Mouse (Mus musculus) ES-Bruce4 (cell line): ENCODE results near the gene Zfp786. TPM values are rescaled to one million over a fixed set of nuclear protein-coding genes. Genes with fewer than 3 reads are reported as not detected.

Source experiments
- H3K27ac ChIP-seq: 2 replicates; pipeline ENCODE4 v1.5.1; 2012; ENCODE audit warnings: low read length, inconsistent platforms; ENCODE audit not compliant: insufficient read depth
- H3K27me3 ChIP-seq: 2 replicates; pipeline ENCODE4 v1.6.1; 2012; ENCODE audit warnings: mild to moderate bottlenecking, low read length, inconsistent platforms; ENCODE audit not compliant: control insufficient read depth, poor library complexity, insufficient read depth, severe bottlenecking
- H3K36me3 ChIP-seq: 2 replicates; pipeline ENCODE4 v1.6.1; 2012; ENCODE audit warnings: inconsistent platforms, mild to moderate bottlenecking, low read length, moderate library complexity; ENCODE audit not compliant: control insufficient read depth, poor library complexity, insufficient read depth, severe bottlenecking
- H3K4me1 ChIP-seq: one replicate; pipeline ENCODE4 v1.8.1; 2011; ENCODE audit warnings: low read length; ENCODE audit not compliant: control insufficient read depth, insufficient read depth
- H3K4me3 ChIP-seq: 2 replicates; pipeline ENCODE4 v1.5.1; 2011; ENCODE audit warnings: low read depth, mild to moderate bottlenecking, low read length
- H3K9ac ChIP-seq: 2 replicates; pipeline ENCODE4 v1.6.1; 2012; ENCODE audit warnings: low read depth, mild to moderate bottlenecking, inconsistent platforms; ENCODE audit not compliant: poor library complexity, severe bottlenecking
- H3K9me3 ChIP-seq: replicated peaks from 2 replicates; pipeline ENCODE4 v1.6.1; 2012; ENCODE audit warnings: mild to moderate bottlenecking, low read length, inconsistent platforms; ENCODE audit not compliant: control insufficient read depth, poor library complexity, insufficient read depth, severe bottlenecking
- CTCF ChIP-seq: IDR thresholded peaks from one replicate; pipeline ENCODE4 v1.8.1; 2011; ENCODE audit warnings: low read depth, low read length
- EP300 ChIP-seq: IDR thresholded peaks from 2 replicates; pipeline ENCODE4 v1.6.1; 2011; ENCODE audit warnings: low read depth, low read length; ENCODE audit not compliant: insufficient read depth
- POLR2A ChIP-seq: IDR thresholded peaks from one replicate; pipeline ENCODE4 v1.8.1; 2011; ENCODE audit warnings: low read length; ENCODE audit not compliant: insufficient read depth
- polyA plus RNA-seq: library from polyadenylated mRNA; stranded (reverse); fragments of >200 nt; gene quantifications from 2 replicates; pipeline ENCODE4 v1.2.4, GENCODE M21; 2011; ENCODE audit warnings: low read depth; ENCODE audit not compliant: missing spikeins, insufficient read depth, insufficient read length

Gene Zfp786
- polyA plus RNA-seq, 1 experiment = 0.67 TPM

GRCm38 (mm10) chr6:47832220-47832619, 1.6 kb upstream of the Zfp786 start:
- H3K4me1 ChIP-seq = no peaks in the 10 kb centered on the region
- H3K4me3 ChIP-seq = no peak overlapping the region
- no peaks in the 10 kb centered on the region for H3K27me3 ChIP-seq
- no peak for TF ChIP-seq EP300
- TF ChIP-seq CTCF = no peak
- H3K9ac ChIP-seq = no peak overlapping the region
- H3K36me3 ChIP-seq = no peaks in the 10 kb centered on the region
- no peak overlapping the region for H3K27ac ChIP-seq
- no peaks in the 10 kb centered on the region for H3K9me3 ChIP-seq

GRCm38 (mm10) chr6:47828950-47829349, 1.7 kb downstream of the Zfp786 start:
- H3K4me3 ChIP-seq = no peak overlapping the region
- H3K4me1 ChIP-seq = peaks cover 2% of the 10 kb centered on the region
- H3K36me3 ChIP-seq = no peaks in the 10 kb centered on the region
- no peaks in the 10 kb centered on the region for H3K27me3 ChIP-seq
- H3K9me3 ChIP-seq = no peaks in the 10 kb centered on the region
- no peak for TF ChIP-seq POLR2A
- no peak for TF ChIP-seq EP300
- TF ChIP-seq CTCF = no peak
- H3K27ac ChIP-seq = no peak overlapping the region
- H3K9ac ChIP-seq = no peak overlapping the region

GRCm38 (mm10) chr6:47827462-47827861, 3.2 kb downstream of the Zfp786 start:
- peaks cover 2% of the 10 kb centered on the region for H3K4me1 ChIP-seq
- H3K27me3 ChIP-seq = no peaks in the 10 kb centered on the region
- TF ChIP-seq CTCF (no peak), EP300 (no peak), POLR2A (no peak)

GRCm38 (mm10) chr6:47824241-47824640, 6.4 kb downstream of the Zfp786 start:
- no peaks in the 10 kb centered on the region for H3K36me3 ChIP-seq
- peaks cover 2% of the 10 kb centered on the region for H3K4me1 ChIP-seq
- H3K9me3 ChIP-seq = no peaks in the 10 kb centered on the region
- H3K4me3 ChIP-seq = no peak overlapping the region
- no peaks in the 10 kb centered on the region for H3K27me3 ChIP-seq
- H3K27ac ChIP-seq = peak overlapping the region; percentile 76
- no peak overlapping the region for H3K9ac ChIP-seq
- TF ChIP-seq CTCF (no peak), POLR2A (no peak)

More at GRCm38 (mm10) chr6:47827462-47827861, 3.2 kb downstream of the Zfp786 start:
- Histone ChIP-seq H3K9me3 (no peaks in the 10 kb centered on the region), H3K9ac (no peak overlapping the region), H3K36me3 (no peaks in the 10 kb centered on the region), H3K4me3 (no peak overlapping the region), H3K27ac (no peak overlapping the region)

- Histone ChIP-seq H3K9me3 (no peaks in the 10 kb centered on the region), H3K27me3 (no peaks in the 10 kb centered on the region), H3K4me1 (peaks cover 2% of the 10 kb centered on the region), H3K9ac (no peak overlapping the region), H3K4me3 (no peak overlapping the region), H3K36me3 (no peaks in the 10 kb centered on the region), H3K27ac (no peak overlapping the region)
- TF ChIP-seq EP300 = no peak
- TF ChIP-seq POLR2A = no peak
- no peak for TF ChIP-seq CTCF
These were observed 8.9 kb downstream of the Zfp786 start for GRCm38 (mm10) chr6:47821776-47822175.

GRCm38 (mm10) chr6:47821236-47821635, 9.4 kb downstream of the Zfp786 start:
- Histone ChIP-seq H3K4me1 (peaks cover 2% of the 10 kb centered on the region), H3K9ac (no peak overlapping the region), H3K4me3 (no peak overlapping the region), H3K36me3 (no peaks in the 10 kb centered on the region), H3K27me3 (no peaks in the 10 kb centered on the region), H3K27ac (no peak overlapping the region), H3K9me3 (no peaks in the 10 kb centered on the region)
- no peak for TF ChIP-seq EP300
- TF ChIP-seq CTCF = no peak
- no peak for TF ChIP-seq POLR2A
